Mouse (Mus musculus): Measurements from ENCODE around the gene Jkamp.
"Not testable (repeated sequence)": the region's sequence is repeated elsewhere in the genome, so short reads cannot be mapped to it uniquely, and the experiment has no call there.

Jkamp gene

GRCm38 (mm10) chr12:72085329-72086165 lies at the start of gene Jkamp, which contains the start of gene L3hypdh:
TSS of gene Jkamp (plus strand) at chr12:72085589.
TSS of gene L3hypdh (minus strand) at chr12:72085439.
- peak; percentile 99 for DNase-seq (ENCODE audit: low read depth)

GRCm38 (mm10) chr12:72036097-72036661 lies 49.2 kb upstream of the Jkamp start:
- no peak for DNase-seq (ENCODE audit: low read depth)

GRCm38 (mm10) chr12:72037049-72037448 lies 48.3 kb upstream of the Jkamp start:
- DNase-seq (ENCODE audit: low read depth) = no peak

GRCm38 (mm10) chr12:72038866-72039265 lies 46.5 kb upstream of the Jkamp start:
- no peak for DNase-seq (ENCODE audit: low read depth)

GRCm38 (mm10) chr12:72039501-72039900 lies 45.9 kb upstream of the Jkamp start:
- no peak for DNase-seq (ENCODE audit: low read depth)

GRCm38 (mm10) chr12:72041238-72041637 lies 44.2 kb upstream of the Jkamp start:
- no peak for DNase-seq (ENCODE audit: low read depth)

GRCm38 (mm10) chr12:72047513-72047912 lies 37.9 kb upstream of the Jkamp start:
- DNase-seq (ENCODE audit: low read depth) = no peak

GRCm38 (mm10) chr12:72050156-72050555 lies 35.2 kb upstream of the Jkamp start:
- not testable (repeated sequence) for DNase-seq (ENCODE audit: low read depth)

- DNase-seq (ENCODE audit: low read depth) = no peak
These were observed 34.6 kb upstream of the Jkamp start for GRCm38 (mm10) chr12:72050821-72051220.

GRCm38 (mm10) chr12:72052571-72052970 lies 32.8 kb upstream of the Jkamp start:
- DNase-seq (ENCODE audit: low read depth) = no peak

GRCm38 (mm10) chr12:72053303-72053702 lies 32.1 kb upstream of the Jkamp start:
- no peak for DNase-seq (ENCODE audit: low read depth)

- no peak for DNase-seq (ENCODE audit: low read depth)
These were observed 31.5 kb upstream of the Jkamp start for GRCm38 (mm10) chr12:72053851-72054250.

- DNase-seq (ENCODE audit: low read depth) = no peak
These were observed 27.6 kb upstream of the Jkamp start for GRCm38 (mm10) chr12:72057780-72058179.

- DNase-seq (ENCODE audit: low read depth) = no peak
These were observed 15.6 kb upstream of the Jkamp start for GRCm38 (mm10) chr12:72069626-72070326.

GRCm38 (mm10) chr12:72070327-72071269 lies 14.8 kb upstream of the Jkamp start, which contains the start of gene Gpr135:
TSS of gene Gpr135 (minus strand) at chr12:72071125.
- DNase-seq (ENCODE audit: low read depth) = peak; percentile 44

- DNase-seq (ENCODE audit: low read depth) = no peak
These were observed 7.1 kb upstream of the Jkamp start for GRCm38 (mm10) chr12:72078248-72078647.

GRCm38 (mm10) chr12:72081961-72082360 lies 3.4 kb upstream of the Jkamp start:
- no peak for DNase-seq (ENCODE audit: low read depth)

- DNase-seq (ENCODE audit: low read depth) = no peak
These were observed 3.0 kb upstream of the Jkamp start for GRCm38 (mm10) chr12:72082370-72082769.

- no peak for DNase-seq (ENCODE audit: low read depth)
These were observed 2.1 kb upstream of the Jkamp start for GRCm38 (mm10) chr12:72083265-72083664.

- no peak for DNase-seq (ENCODE audit: low read depth)
These were observed 947 bp upstream of the Jkamp start for GRCm38 (mm10) chr12:72084261-72085023.

GRCm38 (mm10) chr12:72085024-72085328 lies 413 bp upstream of the Jkamp start:
- no peak for DNase-seq (ENCODE audit: low read depth)

Measured in c-Kit-positive CD71-positive TER-119-negative erythroid progenitor cells, embryonic 14.5 days (primary cell).